Mouse (Mus musculus) frontal cortex, adult (tissue): ENCODE data around the gene Utrn.

Source experiments
- ATAC-seq: cut with Nextera tagmentation; 2 replicates; pipeline ENCODE4 v1.9.2; 2017; ENCODE audit warnings: mild to moderate bottlenecking, moderate library complexity, mixed read lengths; ENCODE audit not compliant: low TSS enrichment

Utrn gene

GRCm38 (mm10) chr10:12541757-12542156 lies 327.4 kb downstream of the Utrn start:
- ATAC-seq = no peak

GRCm38 (mm10) chr10:12535272-12535671 lies 333.9 kb downstream of the Utrn start:
- no peak for ATAC-seq

GRCm38 (mm10) chr10:12534801-12535200 lies 334.4 kb downstream of the Utrn start:
- ATAC-seq = no peak

GRCm38 (mm10) chr10:12534301-12534700 lies 334.9 kb downstream of the Utrn start:
- ATAC-seq = no peak

GRCm38 (mm10) chr10:12522078-12522477 lies 347.1 kb downstream of the Utrn start:
- ATAC-seq = peak; percentile 79

GRCm38 (mm10) chr10:12518162-12518561 lies 351.0 kb downstream of the Utrn start:
- ATAC-seq = no peak

- peak; percentile 82 for ATAC-seq
Measured at GRCm38 (mm10) chr10:12505568-12505967, 363.6 kb downstream of the Utrn start.

GRCm38 (mm10) chr10:12500489-12500888 lies 368.7 kb downstream of the Utrn start:
- ATAC-seq = no peak

GRCm38 (mm10) chr10:12497555-12497954 lies 371.6 kb downstream of the Utrn start:
- no peak for ATAC-seq

GRCm38 (mm10) chr10:12489551-12490177 lies 379.5 kb downstream of the Utrn start:
- no peak for ATAC-seq

GRCm38 (mm10) chr10:12488518-12488917 lies 380.6 kb downstream of the Utrn start:
- no peak for ATAC-seq

- no peak for ATAC-seq
Measured at GRCm38 (mm10) chr10:12488117-12488516, 381.0 kb downstream of the Utrn start.

GRCm38 (mm10) chr10:12483494-12483893 lies 385.7 kb downstream of the Utrn start:
- ATAC-seq = no peak

GRCm38 (mm10) chr10:12482975-12483374 lies 386.2 kb downstream of the Utrn start:
- ATAC-seq = no peak

- no peak for ATAC-seq
Measured at GRCm38 (mm10) chr10:12474850-12475621, 394.1 kb downstream of the Utrn start.

GRCm38 (mm10) chr10:12469391-12470057 lies 399.6 kb downstream of the Utrn start:
- ATAC-seq = no peak

- no peak for ATAC-seq
Measured at GRCm38 (mm10) chr10:12467544-12467943, 401.6 kb downstream of the Utrn start.

- ATAC-seq = no peak
Measured at GRCm38 (mm10) chr10:12460945-12461344, 408.2 kb downstream of the Utrn start.

GRCm38 (mm10) chr10:12456867-12457266 lies 412.3 kb downstream of the Utrn start:
- ATAC-seq = no peak

GRCm38 (mm10) chr10:12452641-12453040 lies 416.5 kb downstream of the Utrn start:
- ATAC-seq = no peak

- no peak for ATAC-seq
Measured at GRCm38 (mm10) chr10:12444122-12444521, 425.0 kb downstream of the Utrn start.

- ATAC-seq = no peak
Measured at GRCm38 (mm10) chr10:12433161-12433560, 436.0 kb downstream of the Utrn start.

GRCm38 (mm10) chr10:12430399-12430798 lies 438.8 kb downstream of the Utrn start:
- no peak for ATAC-seq
